Mouse (Mus musculus) liver, embryonic 11.5 days (tissue): ENCODE data around the gene Lim2. TPM values are rescaled to one million over a fixed set of nuclear protein-coding genes. Genes with fewer than 3 reads are reported as not detected.
"Not testable (repeated sequence)": the region's sequence is repeated elsewhere in the genome, so short reads cannot be mapped to it uniquely, and the experiment has no call there.

ENCODE experiments used
- ATAC-seq: fragments of 200-750 bp; cut with Nextera tagmentation; replicated peaks from 2 replicates; pipeline ENCODE4 v1.8.0; 2017; ENCODE audit warnings: moderate number of reproducible peaks, mild to moderate bottlenecking, moderate TSS enrichment, moderate library complexity; ENCODE audit not compliant: low FRiP score
- DNase-seq: peaks from one replicate; pipeline ENCODE4 v3.0.0-alpha.2; 2017; ENCODE audit warnings: low spot score
- H3K27ac ChIP-seq: fragments of 300-500 bp; sonication (generic); 2 replicates; pipeline ENCODE4 v1.5.1; 2014; ENCODE audit warnings: mild to moderate bottlenecking, low read depth, low read length, control low read depth
- H3K27me3 ChIP-seq: fragments of 300-500 bp; sonication (generic); replicated peaks from 2 replicates; pipeline ENCODE4 v1.6.1; 2014; ENCODE audit warnings: low read length, mixed read lengths; ENCODE audit not compliant: control insufficient read depth, insufficient read depth
- H3K36me3 ChIP-seq: fragments of 300-500 bp; sonication (generic); 2 replicates; pipeline ENCODE4 v1.6.1; 2014; ENCODE audit warnings: mild to moderate bottlenecking, low read length, moderate library complexity, mixed read lengths; ENCODE audit not compliant: control insufficient read depth, insufficient read depth
- H3K4me1 ChIP-seq: fragments of 300-500 bp; sonication (generic); replicated peaks from 2 replicates; pipeline ENCODE4 v1.6.1; 2014; ENCODE audit warnings: low read length, mixed read lengths; ENCODE audit not compliant: control insufficient read depth, insufficient read depth
- H3K4me2 ChIP-seq: fragments of 300-500 bp; sonication (generic); 2 replicates; pipeline ENCODE4 v1.6.1; 2014; ENCODE audit warnings: mild to moderate bottlenecking, control low read depth, moderate library complexity
- H3K4me3 ChIP-seq: fragments of 300-500 bp; sonication (generic); 2 replicates; pipeline ENCODE4 v1.5.1; 2014; ENCODE audit warnings: low read depth, low read length, control low read depth
- H3K9ac ChIP-seq: fragments of 300-500 bp; sonication (generic); 2 replicates; pipeline ENCODE4 v1.6.1; 2014; ENCODE audit warnings: low read depth, low read length, control low read depth
- H3K9me3 ChIP-seq: fragments of 300-500 bp; sonication (generic); 2 replicates; pipeline ENCODE4 v1.6.1; 2016; ENCODE audit warnings: low read length, inconsistent platforms, mixed read lengths; ENCODE audit not compliant: control insufficient read depth
- WGBS: fragments of 180-500 bp; shearing (Covaris S2); extraction: QIAGEN DNeasy Blood & Tissue Kit; methylation state at CpG from one replicate; pipeline ENCODE4 v1.1.7; 2014; 5-methylcytosine and 5-hydroxymethylcytosine counted together
- polyA plus RNA-seq: library from polyadenylated mRNA; unstranded; fragments of >200 nt; fragmentation: Nextera tagmentation; extraction: Ambion mirVana; gene quantifications from 2 replicates; pipeline ENCODE4 v1.2.1, GENCODE M21; 2014

The Lim2 gene
- 0.10 TPM in 1 of 2 replicates, not detected in the other for polyA plus RNA-seq

GRCm38 (mm10) chr7:43427406-43427805, at the start of gene Lim2:
Gene Lim2, plus strand, starts transcription at chr7:43427670.
- ATAC-seq = no peak
- H3K9me3 ChIP-seq = no peaks in the 10 kb centered on the region
- WGBS = 66% methylated on average over 8 of the region's 8 CpGs
- H3K4me2 ChIP-seq = no peak within 1 kb of the TSS
- DNase-seq = no peak
- H3K9ac ChIP-seq = no peak within 1 kb of the TSS
- H3K4me1 ChIP-seq = peaks cover 3% of the 10 kb centered on the region; the same call in 1 of the 2 replicates
- H3K4me3 ChIP-seq = no peak within 1 kb of the TSS
- H3K27me3 ChIP-seq = no peaks in the 10 kb centered on the region
- H3K36me3 ChIP-seq = no peaks in the 10 kb centered on the region
- H3K27ac ChIP-seq = no peak within 1 kb of the TSS

GRCm38 (mm10) chr7:43378226-43378625, 49.2 kb upstream of the Lim2 start:
- Histone ChIP-seq H3K9me3 (no peaks in the 10 kb centered on the region), H3K36me3 (no peaks in the 10 kb centered on the region), H3K27ac (no peak overlapping the region), H3K4me2 (no peak overlapping the region), H3K4me3 (no peak overlapping the region), H3K4me1 (no peaks in the 10 kb centered on the region), H3K9ac (no peak overlapping the region), H3K27me3 (no peaks in the 10 kb centered on the region)
- no peak for DNase-seq
- ATAC-seq = no peak
- WGBS = 17% methylated on average over 5 of the region's 5 CpGs

GRCm38 (mm10) chr7:43392349-43393121, 34.9 kb upstream of the Lim2 start:
- H3K4me3 ChIP-seq = no peak overlapping the region
- WGBS = 56% methylated on average over 8 of the region's 8 CpGs
- no peaks in the 10 kb centered on the region for H3K9me3 ChIP-seq

GRCm38 (mm10) chr7:43399501-43399900, 28.0 kb upstream of the Lim2 start:
- WGBS = 86% methylated on average over 2 of the region's 2 CpGs
- Histone ChIP-seq H3K4me3 (no peak overlapping the region), H3K36me3 (no peaks in the 10 kb centered on the region), H3K27me3 (no peaks in the 10 kb centered on the region), H3K27ac (no peak overlapping the region), H3K4me2 (no peak overlapping the region), H3K9me3 (no peaks in the 10 kb centered on the region), H3K9ac (no peak overlapping the region), H3K4me1 (no peaks in the 10 kb centered on the region)
- no peak for DNase-seq
- ATAC-seq = no peak

More at GRCm38 (mm10) chr7:43392349-43393121, 34.9 kb upstream of the Lim2 start:
- ATAC-seq (no peak), DNase-seq (no peak)
- Histone ChIP-seq H3K27me3 (no peaks in the 10 kb centered on the region), H3K4me1 (no peaks in the 10 kb centered on the region), H3K27ac (no peak overlapping the region), H3K9ac (no peak overlapping the region), H3K4me2 (no peak overlapping the region), H3K36me3 (no peaks in the 10 kb centered on the region)

GRCm38 (mm10) chr7:43402718-43403117, 24.8 kb upstream of the Lim2 start:
- H3K36me3 ChIP-seq = no peaks in the 10 kb centered on the region
- H3K9me3 ChIP-seq = no peaks in the 10 kb centered on the region
- DNase-seq (no peak), ATAC-seq (no peak)
- 24% methylated on average over 2 of the region's 2 CpGs for WGBS
- H3K4me2 ChIP-seq = no peak overlapping the region
- H3K4me1 ChIP-seq = no peaks in the 10 kb centered on the region
- H3K4me3 ChIP-seq = no peak overlapping the region
- H3K9ac ChIP-seq = no peak overlapping the region
- H3K27me3 ChIP-seq = no peaks in the 10 kb centered on the region
- H3K27ac ChIP-seq = no peak overlapping the region

- Histone ChIP-seq H3K27me3 (no peaks in the 10 kb centered on the region), H3K27ac (no peak overlapping the region), H3K36me3 (no peaks in the 10 kb centered on the region), H3K4me2 (no peak overlapping the region), H3K9ac (no peak overlapping the region), H3K9me3 (no peaks in the 10 kb centered on the region), H3K4me1 (no peaks in the 10 kb centered on the region), H3K4me3 (no peak overlapping the region)
- ATAC-seq (no peak), DNase-seq (no peak)
- WGBS = 68% methylated on average over 3 of the region's 3 CpGs
Observed at GRCm38 (mm10) chr7:43407573-43407972, 19.9 kb upstream of the Lim2 start.

GRCm38 (mm10) chr7:43408131-43408553, 19.3 kb upstream of the Lim2 start, which contains the start of gene Siglecg:
Gene Siglecg, plus strand, starts transcription at chr7:43408204.
- H3K27ac ChIP-seq = no peak within 1 kb of the TSS
- H3K9ac ChIP-seq = no peak within 1 kb of the TSS
- ATAC-seq = no peak
- H3K36me3 ChIP-seq = no peaks in the 10 kb centered on the region
- no peak within 1 kb of the TSS for H3K4me3 ChIP-seq
- H3K27me3 ChIP-seq = no peaks in the 10 kb centered on the region
- DNase-seq = no peak
- H3K9me3 ChIP-seq = no peaks in the 10 kb centered on the region
- H3K4me1 ChIP-seq = no peaks in the 10 kb centered on the region
- no peak within 1 kb of the TSS for H3K4me2 ChIP-seq
- 71% methylated on average over 4 of the region's 4 CpGs for WGBS

GRCm38 (mm10) chr7:43409084-43409483, 18.4 kb upstream of the Lim2 start:
- Histone ChIP-seq H3K27me3 (no peaks in the 10 kb centered on the region), H3K36me3 (no peaks in the 10 kb centered on the region), H3K4me3 (no peak overlapping the region), H3K27ac (no peak overlapping the region), H3K9ac (no peak overlapping the region), H3K4me2 (no peak overlapping the region), H3K9me3 (no peaks in the 10 kb centered on the region), H3K4me1 (no peaks in the 10 kb centered on the region)
- ATAC-seq = no peak
- DNase-seq = no peak
- 71% methylated on average over 3 of the region's 3 CpGs for WGBS

- WGBS = 50% methylated on average over 4 of the region's 4 CpGs
- not testable (repeated sequence) for H3K4me1 ChIP-seq, H3K27ac ChIP-seq, H3K4me3 ChIP-seq, H3K36me3 ChIP-seq, DNase-seq, H3K27me3 ChIP-seq, H3K9ac ChIP-seq, H3K4me2 ChIP-seq, H3K9me3 ChIP-seq
- 0 out of 2 replicates have a peak, but pooled peaks have one; percentile 15 for ATAC-seq
Observed at GRCm38 (mm10) chr7:43411724-43412123, 15.7 kb upstream of the Lim2 start.
